In the genomic region with DNA sequence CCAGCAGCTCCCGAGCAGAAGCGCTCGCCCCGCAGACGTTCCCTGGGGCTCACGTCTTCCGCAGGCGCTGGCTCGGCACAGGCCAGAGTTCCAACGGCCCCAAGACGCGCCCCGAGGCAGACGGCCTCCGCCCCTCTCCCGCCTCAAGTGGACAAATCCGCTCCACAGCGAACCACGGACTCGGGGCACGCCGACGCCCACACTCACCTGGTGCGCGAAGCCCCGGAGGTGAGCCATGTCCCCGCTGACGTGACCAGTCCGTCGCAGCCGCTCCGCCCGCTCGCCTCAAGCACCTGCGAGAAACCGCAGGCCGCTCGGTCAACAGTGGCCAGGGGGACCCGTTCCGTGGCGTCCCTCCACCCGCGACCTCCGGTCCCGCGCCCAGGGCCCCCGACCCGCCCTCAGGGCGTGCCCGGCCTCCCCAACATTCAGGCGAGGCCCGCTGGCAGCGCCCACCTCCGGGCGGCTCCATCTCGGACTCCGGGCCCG, we compare ENCODE assay signal across 8 mouse cellular contexts. TPM values are rescaled to one million over a fixed set of nuclear protein-coding genes. Genes with fewer than 3 reads are reported as not detected.
DNase-seq lines count a peak whose midpoint lies in the region; ATAC-seq and TF ChIP-seq lines count a peak whose summit lies in the region.

No protein-coding gene starts in this region.

- H3K4me3 ChIP-seq in heart, embryonic 10.5 days, result peak overlapping the region; percentile 74
- peak overlapping the region; percentile 99 for H3K4me3 ChIP-seq in E14TG2a.4 (replicated peaks; ENCODE audit: low read length)
- H3K4me3 ChIP-seq in hindbrain, embryonic 12.5 days, result peak overlapping the region; percentile 90
- peak overlapping the region; percentile 93 for H3K4me3 ChIP-seq in liver, embryonic 12.5 days
- peak overlapping the region; percentile 97 for H3K4me3 ChIP-seq in midbrain, embryonic 16.5 days (ENCODE audit: low read depth, low read length)

- TF ChIP-seq CTCF in E14TG2a.4 (conservative IDR thresholded peaks at IDR 0.05; ENCODE audit: low read length), result no peak

- H3K4me1 ChIP-seq in heart, embryonic 10.5 days, result peaks cover 27% of the 10 kb centered on the region
- peaks cover 37% of the 10 kb centered on the region for H3K4me1 ChIP-seq in E14TG2a.4 (replicated peaks; ENCODE audit: low read depth, low read length)
- peaks cover 16% of the 10 kb centered on the region for H3K4me1 ChIP-seq in hindbrain, embryonic 12.5 days
- H3K4me1 ChIP-seq in liver, embryonic 12.5 days, result peaks cover 51% of the 10 kb centered on the region
- H3K4me1 ChIP-seq in midbrain, embryonic 16.5 days (ENCODE audit: control insufficient read depth, insufficient read depth, low read length), result peaks cover 22% of the 10 kb centered on the region

- no peaks in the 10 kb centered on the region for H3K27me3 ChIP-seq in heart, embryonic 10.5 days (ENCODE audit: insufficient read depth, poor library complexity, severe bottlenecking)
- peaks cover 9% of the 10 kb centered on the region for H3K27me3 ChIP-seq in E14TG2a.4 (ENCODE audit: insufficient read depth, low read length)
- H3K27me3 ChIP-seq in hindbrain, embryonic 12.5 days, result no peaks in the 10 kb centered on the region
- H3K27me3 ChIP-seq in liver, embryonic 12.5 days (replicated peaks), result no peaks in the 10 kb centered on the region
- H3K27me3 ChIP-seq in midbrain, embryonic 16.5 days (ENCODE audit: control insufficient read depth, insufficient read depth, low read depth, low read length), result no peaks in the 10 kb centered on the region

- peaks cover 11% of the 10 kb centered on the region; the same call in 1 of the 2 replicates for H3K36me3 ChIP-seq in heart, embryonic 10.5 days
- peaks cover 31% of the 10 kb centered on the region for H3K36me3 ChIP-seq in E14TG2a.4 (ENCODE audit: insufficient read depth, low read length)
- H3K36me3 ChIP-seq in hindbrain, embryonic 12.5 days, result peaks cover 13% of the 10 kb centered on the region; the same call in 1 of the 2 replicates
- H3K36me3 ChIP-seq in liver, embryonic 12.5 days, result peaks cover 18% of the 10 kb centered on the region
- no peaks in the 10 kb centered on the region for H3K36me3 ChIP-seq in midbrain, embryonic 16.5 days (ENCODE audit: control insufficient read depth, insufficient read depth, low read length)

- peak overlapping the region; percentile 92 for H3K9ac ChIP-seq in hindbrain, embryonic 12.5 days
- H3K9ac ChIP-seq in liver, embryonic 12.5 days, result peak overlapping the region; percentile 92
- peak overlapping the region; percentile 95 for H3K9ac ChIP-seq in midbrain, embryonic 16.5 days (ENCODE audit: low read depth, low read length)

- WGBS in heart, embryonic 10.5 days, result under 1% methylated on average over 58 of the region's 58 CpGs
- 0% methylated on average over 57 of the region's 58 CpGs for whole genome bisulfite sequencing in hindbrain, embryonic 12.5 days
- 1% methylated on average over 58 of the region's 58 CpGs for WGBS in liver, embryonic 12.5 days (ENCODE audit: insufficient replicate concordance)
- 0% methylated on average over 48 of the region's 58 CpGs for WGBS in midbrain, embryonic 16.5 days

- H3K9me3 ChIP-seq in heart, embryonic 10.5 days, result no peaks in the 10 kb centered on the region
- H3K9me3 ChIP-seq in E14TG2a.4 (ENCODE audit: low read length), result no peaks in the 10 kb centered on the region
- H3K9me3 ChIP-seq in hindbrain, embryonic 12.5 days (replicated peaks), result no peaks in the 10 kb centered on the region
- H3K9me3 ChIP-seq in liver, embryonic 12.5 days (replicated peaks), result no peaks in the 10 kb centered on the region
- no peaks in the 10 kb centered on the region for H3K9me3 ChIP-seq in midbrain, embryonic 16.5 days (replicated peaks; ENCODE audit: control insufficient read depth, low read length, poor library complexity, severe bottlenecking)

- H3K4me2 ChIP-seq in hindbrain, embryonic 12.5 days (replicated peaks), result peak overlapping the region; percentile 92
- peak overlapping the region; percentile 91 for H3K4me2 ChIP-seq in liver, embryonic 12.5 days
- peak overlapping the region; percentile 90 for H3K4me2 ChIP-seq in midbrain, embryonic 16.5 days (ENCODE audit: low read length)

- peak; percentile 85 for DNase-seq in heart, embryonic 10.5 days (ENCODE audit: low spot score)
- no peak for DNase-seq in heart, adult 18-20 months
- peak; percentile 8 for DNase-seq in embryo, embryonic 11.5 days (ENCODE audit: low read depth, low spot score)
- no peak for DNase-seq in yolk sac, embryonic 10.5 days (ENCODE audit: low spot score)

- no peak; the same call in 1 of the 2 replicates for ATAC-seq in hindbrain, embryonic 12.5 days (ENCODE audit: low FRiP score)
- peak; percentile 31 for ATAC-seq in liver, embryonic 12.5 days
- peak; percentile 10; the same call in 1 of the 2 replicates for ATAC-seq in midbrain, embryonic 16.5 days

- peak overlapping the region; percentile 91 for H3K27ac ChIP-seq in heart, embryonic 10.5 days
- peak overlapping the region; percentile 90 for H3K27ac ChIP-seq in hindbrain, embryonic 12.5 days
- peak overlapping the region; percentile 90 for H3K27ac ChIP-seq in liver, embryonic 12.5 days
- H3K27ac ChIP-seq in midbrain, embryonic 16.5 days (ENCODE audit: low read length), result peak overlapping the region; percentile 93

RNA-seq across cellular contexts. Expression of a gene that starts 23.3 kb away (rescaled TPM):
- 144 and 161 TPM in 2 replicates for polyA plus RNA-seq in heart, embryonic 10.5 days (2016; fragmentation: Nextera tagmentation; extraction: Ambion mirVana)
- 10 to 100 TPM; 83.8 to 86.6 TPM for total RNA-seq in heart, adult 18-20 months (2021)
- 249 and 254 TPM in 2 replicates for polyA plus RNA-seq in hindbrain, embryonic 12.5 days (2016; fragmentation: Nextera tagmentation; extraction: Ambion mirVana)
- 60.1 and 65.0 TPM in 2 replicates for polyA plus RNA-seq in liver, embryonic 12.5 days (2016; fragmentation: Nextera tagmentation; extraction: Ambion mirVana)
- 347 and 394 TPM in 2 replicates for polyA plus RNA-seq in midbrain, embryonic 16.5 days (2015; fragmentation: Nextera tagmentation; extraction: Ambion mirVana)

RNA-seq across cellular contexts. Expression of a gene that starts 50.3 kb away (rescaled TPM):
- 45.7 and 54.9 TPM in 2 replicates for polyA plus RNA-seq in heart, embryonic 10.5 days (2016; fragmentation: Nextera tagmentation; extraction: Ambion mirVana)
- 1 to 10 TPM; 3.3 to 4.3 TPM for total RNA-seq in heart, adult 18-20 months (2021)
- polyA plus RNA-seq in hindbrain, embryonic 12.5 days (2016; fragmentation: Nextera tagmentation; extraction: Ambion mirVana), result 43.8 and 44.1 TPM in 2 replicates
- 8.7 TPM in 2 replicates for polyA plus RNA-seq in liver, embryonic 12.5 days (2016; fragmentation: Nextera tagmentation; extraction: Ambion mirVana)
- 99.0 and 102 TPM in 2 replicates for polyA plus RNA-seq in midbrain, embryonic 16.5 days (2015; fragmentation: Nextera tagmentation; extraction: Ambion mirVana)

Comparison
In these comparisons a context has a peak if more than half of its experiments do, and no peak if none do; other contexts are left out.
1. DNase-seq: peak in heart, embryonic 10.5 days (single experiment) and embryo, embryonic 11.5 days (single experiment); none in heart, adult 18-20 months (0 of 2) and yolk sac, embryonic 10.5 days (single experiment).
2. Peak in every context shown above with its lines, with median percentiles within 50 percentile points of each other: H3K27ac ChIP-seq, H3K4me3 ChIP-seq, H3K4me2 ChIP-seq and H3K9ac ChIP-seq.